Mouse (Mus musculus): ENCODE results near the gene D16Ertd472e.
"Not testable (repeated sequence)": the region's sequence is repeated elsewhere in the genome, so short reads cannot be mapped to it uniquely, and the experiment has no call there.

Gene D16Ertd472e

DNA sequence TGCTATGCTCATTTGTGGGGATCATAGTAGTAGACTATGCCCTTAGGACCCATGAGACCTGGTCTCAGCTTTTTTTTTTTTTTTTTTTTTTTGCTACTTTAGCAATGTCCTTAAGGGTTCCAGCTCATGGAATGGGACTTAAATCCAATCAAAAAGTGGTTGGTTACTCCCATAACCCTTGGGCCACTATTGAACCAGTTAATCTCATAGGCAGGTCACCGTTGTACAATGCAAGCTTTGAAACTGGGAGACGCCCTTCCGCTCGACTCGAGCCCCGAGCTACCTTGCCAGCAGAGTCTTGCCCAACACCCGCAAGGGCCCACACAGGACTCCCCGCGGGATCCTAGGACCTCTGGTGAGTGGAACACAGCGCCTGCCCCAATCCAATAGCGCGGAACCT, 83.8 kb downstream of the D16Ertd472e start:
- in situ Hi-C loops (cut with MboI, MseI): not testable (repeated sequence)

- in situ Hi-C loops (cut with MboI, MseI): no loop called here
These were observed 85.7 kb downstream of the D16Ertd472e start for GRCm38 (mm10) chr16:78490779-78491178.

All from regulatory T cell (primary cell).